Mouse (Mus musculus): ENCODE measurements around the gene Psmd9.
"Not testable (repeated sequence)": the region's sequence is repeated elsewhere in the genome, so short reads cannot be mapped to it uniquely, and the experiment has no call there.

GRCm38 (mm10) chr5:123203591-123203990 is 34.4 kb downstream of the Psmd9 start:
- TF ChIP-seq CTCF (conservative IDR thresholded peaks at IDR 0.05; ENCODE audit: low read length); NANOG (IDR thresholded peaks at IDR 0.05; ENCODE audit: borderline replicate concordance, low read length); POU5F1 (IDR thresholded peaks at IDR 0.05; ENCODE audit: borderline replicate concordance, low read length): not testable (repeated sequence)

Data from E14TG2a.4 (cell line).